Mouse (Mus musculus) cerebellum, postnatal 25 days (tissue): ENCODE results near the gene Elmsan1.
A peak's percentile ranks its signal among the peaks of the same experiment; 100 is the strongest.

Source experiments
- DNase-seq, 2 experiments: peaks; one replicate each; pipeline ENCODE4 v3.0.0; 2021; ENCODE audit warnings: mixed read lengths in 2 of 2

The Elmsan1 gene

DNA sequence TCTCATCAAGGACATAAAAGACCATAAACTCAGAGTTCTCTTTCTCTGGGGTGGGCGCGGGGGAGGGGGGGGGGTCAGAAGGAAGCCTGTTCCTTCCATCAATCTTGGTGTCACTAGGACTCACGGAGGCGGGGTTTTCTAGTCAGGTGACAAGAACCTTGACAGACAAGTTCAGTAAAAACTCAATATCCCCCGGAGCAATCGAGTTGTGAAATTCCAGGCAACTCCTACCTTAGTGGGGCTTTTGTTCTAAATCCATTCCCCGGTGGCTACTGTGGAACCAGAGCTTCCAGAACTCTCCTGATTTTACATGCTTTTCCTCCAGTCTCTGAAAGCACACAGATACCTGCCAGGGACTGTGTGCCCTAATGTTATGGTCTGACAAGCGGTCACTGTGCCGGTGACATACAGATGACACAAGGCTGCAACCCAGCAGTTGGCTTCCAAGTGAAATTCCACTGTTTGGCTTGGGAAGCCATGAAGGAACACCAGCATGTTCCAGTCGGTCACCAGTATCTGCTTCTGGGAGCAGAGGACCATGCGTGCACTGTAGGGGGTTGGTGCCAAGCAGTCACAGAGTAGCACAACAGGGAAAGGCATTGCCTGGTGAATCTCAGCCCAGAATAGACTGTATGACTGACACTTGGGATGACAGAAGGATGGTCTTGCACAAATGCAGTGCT is 2.8 kb downstream of the Elmsan1 start:
- DNase-seq, result no peak

DNA sequence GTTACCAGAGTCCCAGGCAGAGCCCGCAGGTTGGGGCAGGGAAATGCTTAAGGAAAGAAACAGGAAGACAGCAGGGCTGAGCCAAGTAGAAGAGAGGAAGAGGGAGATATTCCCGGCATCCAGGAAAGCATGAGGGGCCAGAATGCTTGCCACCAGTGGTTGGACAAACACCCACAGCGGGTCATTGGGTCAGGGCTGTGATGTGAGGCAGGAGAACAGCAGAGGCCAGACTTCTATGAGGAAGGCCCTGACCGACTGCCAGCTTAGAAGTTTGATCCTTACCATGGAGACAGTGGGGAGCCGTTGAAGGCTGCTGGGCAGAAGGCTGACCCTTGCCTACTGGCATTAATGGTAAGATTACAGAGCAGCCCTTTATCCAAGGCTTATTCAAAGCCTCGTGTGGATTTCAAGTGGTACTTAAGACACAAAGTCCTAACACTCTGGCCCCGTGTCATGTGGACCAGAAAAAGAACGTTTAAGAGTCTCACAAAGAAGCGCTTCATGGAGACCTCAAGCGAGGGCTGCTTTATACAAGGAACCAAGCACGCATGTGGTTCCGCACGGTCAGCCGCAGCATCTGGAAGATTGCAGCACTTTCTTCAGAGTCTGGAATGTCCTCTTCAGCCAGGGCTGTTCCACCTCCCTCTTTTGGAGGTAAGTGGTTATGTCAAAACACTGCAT is 4.0 kb downstream of the Elmsan1 start:
- DNase-seq, result no peak

DNA sequence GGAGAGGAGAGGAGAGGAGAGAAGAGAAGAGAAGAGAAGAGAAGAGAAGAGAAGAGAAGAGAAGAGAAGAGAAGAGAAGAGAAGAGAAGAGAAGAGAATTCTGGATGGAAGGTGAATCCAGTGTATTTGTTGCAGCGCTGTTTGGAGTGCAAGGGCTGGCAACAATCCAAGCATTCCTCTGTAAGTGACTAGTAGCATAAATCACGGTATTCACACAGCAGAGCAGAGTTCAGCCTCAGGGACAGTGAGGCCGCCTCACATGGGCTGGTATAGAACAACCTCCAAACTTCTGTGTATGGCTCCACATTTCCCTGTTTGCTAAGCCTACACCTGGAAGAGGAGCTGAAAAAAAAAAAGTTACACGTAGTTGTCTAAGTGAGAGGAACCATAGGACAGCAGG is 6.4 kb downstream of the Elmsan1 start:
- DNase-seq, result no peak

DNA sequence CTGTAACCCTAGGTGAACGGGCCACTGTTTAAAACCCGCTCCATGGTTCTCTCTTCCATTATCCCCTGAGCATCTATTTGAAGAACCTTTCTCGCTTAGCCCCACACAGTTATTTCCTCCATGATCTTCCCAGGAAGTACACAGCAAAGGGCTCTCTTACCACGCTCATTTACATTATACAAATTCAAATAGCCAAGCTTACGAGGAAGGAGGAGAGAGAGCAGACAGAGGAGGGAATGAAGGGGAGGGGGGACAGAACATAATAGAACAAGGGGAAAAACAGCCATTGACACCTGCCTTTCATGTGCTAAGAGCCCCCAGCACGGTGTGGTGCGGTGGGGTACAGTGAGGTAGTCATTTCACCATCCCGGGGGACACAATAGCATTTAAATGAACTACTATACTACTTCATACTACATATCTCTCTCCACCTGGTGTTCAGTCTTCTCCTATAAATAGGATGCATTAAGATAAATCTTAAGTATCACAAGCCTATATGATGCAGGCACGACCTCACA is 7.6 kb downstream of the Elmsan1 start:
- no peak for DNase-seq

DNA sequence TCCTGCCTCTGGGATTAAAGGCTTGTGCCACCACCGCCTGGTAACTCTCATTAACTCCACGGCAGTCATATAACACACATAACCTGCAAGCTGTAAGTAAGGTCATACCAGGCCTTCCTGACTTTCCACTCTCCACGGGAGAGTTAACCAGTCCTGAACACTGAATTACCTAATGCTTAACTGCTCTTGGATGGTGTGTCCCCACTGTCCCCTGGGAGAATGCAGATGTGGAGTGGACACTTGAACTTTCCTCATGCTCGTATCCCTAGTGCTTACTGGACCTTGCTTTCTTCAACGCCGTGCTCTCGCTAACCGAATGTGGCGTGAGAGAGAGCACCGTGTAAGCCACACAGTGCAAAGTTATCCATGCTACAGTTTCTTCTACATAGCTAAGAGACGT is 8.4 kb downstream of the Elmsan1 start:
- no peak for DNase-seq

DNA sequence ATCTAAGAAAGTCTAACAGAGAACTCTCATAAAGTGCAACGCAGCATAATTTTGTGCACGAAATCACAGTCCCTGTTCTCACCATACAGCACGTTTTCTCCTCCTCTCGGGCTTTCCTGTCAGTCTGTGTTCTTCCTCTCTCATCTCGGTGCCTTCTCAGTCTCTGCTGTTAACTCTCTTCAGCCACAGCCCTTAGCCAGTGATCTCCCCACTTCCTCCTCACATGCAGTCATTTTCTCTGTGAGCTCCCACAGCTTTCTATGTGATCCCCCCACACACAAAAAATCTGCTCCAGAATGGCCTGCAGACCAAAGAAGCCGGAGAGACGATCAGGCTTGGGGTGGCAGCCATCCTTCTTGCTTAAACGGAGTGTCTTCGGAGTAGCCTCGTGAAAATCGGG is 9.6 kb downstream of the Elmsan1 start:
- DNase-seq, result no peak

DNA sequence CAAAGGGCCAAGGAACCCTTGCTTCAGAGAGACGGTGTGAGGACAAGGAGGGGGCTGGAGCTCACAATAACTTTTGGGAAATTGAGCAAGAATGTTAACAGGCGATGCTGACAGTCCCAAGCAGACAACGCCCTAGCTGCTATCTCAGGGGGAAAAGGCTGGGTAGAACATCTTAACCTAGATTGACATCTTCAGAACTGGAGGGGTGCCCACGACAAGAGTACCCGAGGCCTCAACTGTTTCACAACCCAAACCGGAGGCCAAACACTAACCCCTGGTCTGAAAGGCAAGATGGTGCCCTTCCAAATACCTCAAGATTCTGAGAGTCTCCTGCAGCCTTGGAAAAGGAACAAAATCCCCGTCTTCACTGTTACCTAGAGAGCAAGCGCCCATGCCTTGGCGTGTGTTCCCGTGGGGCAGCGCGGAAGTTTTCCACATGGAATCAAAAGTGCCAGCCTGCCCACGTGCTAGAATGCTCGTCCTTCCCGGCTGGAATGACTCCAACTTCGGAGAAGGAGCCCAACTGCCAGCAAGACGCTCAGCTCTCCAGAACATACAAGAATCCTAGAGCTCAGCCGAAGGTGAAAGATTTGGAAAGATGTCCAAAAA is 11.4 kb downstream of the Elmsan1 start:
- peak in 1 of 2 experiments; percentile 23 for DNase-seq

DNA sequence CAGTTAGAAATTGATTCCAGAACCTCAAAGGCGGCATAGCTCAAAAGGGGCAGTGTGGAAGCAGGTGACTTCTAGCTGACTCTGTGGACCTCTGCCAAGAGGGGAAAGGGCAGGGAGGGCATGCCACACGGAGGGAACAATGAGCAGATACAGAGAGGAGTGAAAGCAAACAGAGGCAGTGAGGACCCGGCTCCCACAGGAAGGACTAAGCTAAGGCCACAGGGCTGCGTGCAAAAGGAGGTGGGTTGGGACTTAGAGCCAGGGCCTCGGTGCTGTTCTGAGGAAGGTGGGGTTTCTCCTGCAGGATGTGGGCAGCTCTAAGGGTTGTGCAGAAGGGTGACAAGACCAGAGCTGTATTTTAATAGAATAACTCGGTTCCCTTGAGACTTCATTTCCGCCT is 12.2 kb downstream of the Elmsan1 start:
- DNase-seq, result no peak

DNA sequence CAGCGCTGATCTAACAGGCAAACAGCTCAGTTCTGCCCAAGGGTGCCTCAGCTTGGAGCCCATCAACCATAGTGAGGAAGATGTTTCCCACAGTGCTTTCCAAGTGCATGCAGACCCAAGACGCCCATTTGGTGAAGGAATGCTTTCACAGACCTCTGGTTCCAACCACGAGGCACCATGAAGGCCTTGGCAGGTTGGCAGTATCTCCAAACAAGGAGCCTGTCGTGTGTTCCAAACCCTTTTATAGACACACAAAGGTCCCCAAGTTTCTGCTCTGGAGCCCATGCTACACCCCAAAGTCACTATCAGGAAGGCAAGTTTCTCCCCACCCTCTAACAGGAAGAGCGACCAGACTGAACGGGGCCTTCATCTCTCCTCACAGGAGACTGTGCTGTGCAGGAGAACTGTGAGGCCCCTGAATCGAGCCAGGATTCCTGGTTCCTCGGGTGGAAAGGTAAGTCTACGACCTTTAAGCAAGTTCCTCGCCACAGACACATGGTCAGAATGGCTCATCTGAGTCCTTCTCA is 13.0 kb downstream of the Elmsan1 start:
- no peak for DNase-seq

DNA sequence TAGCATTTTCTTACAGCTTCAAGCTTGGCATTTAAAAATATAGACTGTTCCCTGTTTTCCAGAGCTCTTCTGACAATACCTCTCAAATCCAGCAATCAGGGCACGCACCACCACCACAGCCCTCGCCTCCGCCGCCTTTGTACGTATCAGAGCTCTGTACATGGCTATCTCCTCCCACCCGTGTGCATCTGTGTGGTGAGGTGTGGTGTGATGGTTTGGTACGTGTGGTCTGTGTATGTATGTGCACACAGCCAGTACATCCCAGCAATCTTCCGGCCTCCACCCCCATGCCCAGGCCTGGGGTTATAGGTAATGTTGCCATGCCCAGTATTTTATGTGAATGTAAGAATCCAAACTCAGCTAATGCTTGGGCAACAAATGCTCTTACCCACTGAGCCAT is 14.0 kb downstream of the Elmsan1 start:
- no peak for DNase-seq

DNA sequence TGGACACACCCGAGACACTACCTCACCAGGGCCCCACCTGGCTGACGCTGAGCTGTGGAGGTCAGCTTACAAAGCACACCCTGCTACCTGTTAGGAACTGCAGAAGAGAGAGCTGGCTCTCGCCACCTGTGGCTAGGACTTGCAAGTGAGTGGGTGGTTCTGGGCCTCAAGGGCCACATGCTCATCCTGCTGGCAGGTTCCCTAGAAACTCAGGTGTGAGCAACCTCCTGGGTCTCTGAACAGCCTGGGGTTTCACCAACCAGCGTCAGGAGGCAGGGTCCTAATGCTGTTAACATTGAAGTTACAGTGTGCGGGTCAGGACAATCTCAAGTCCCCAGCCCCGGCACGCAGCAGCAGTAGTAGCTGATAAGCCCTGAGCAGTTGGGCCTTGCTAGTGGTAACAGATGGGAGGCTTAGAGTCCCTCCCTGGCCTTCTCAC is 14.9 kb downstream of the Elmsan1 start:
- no peak for DNase-seq

DNA sequence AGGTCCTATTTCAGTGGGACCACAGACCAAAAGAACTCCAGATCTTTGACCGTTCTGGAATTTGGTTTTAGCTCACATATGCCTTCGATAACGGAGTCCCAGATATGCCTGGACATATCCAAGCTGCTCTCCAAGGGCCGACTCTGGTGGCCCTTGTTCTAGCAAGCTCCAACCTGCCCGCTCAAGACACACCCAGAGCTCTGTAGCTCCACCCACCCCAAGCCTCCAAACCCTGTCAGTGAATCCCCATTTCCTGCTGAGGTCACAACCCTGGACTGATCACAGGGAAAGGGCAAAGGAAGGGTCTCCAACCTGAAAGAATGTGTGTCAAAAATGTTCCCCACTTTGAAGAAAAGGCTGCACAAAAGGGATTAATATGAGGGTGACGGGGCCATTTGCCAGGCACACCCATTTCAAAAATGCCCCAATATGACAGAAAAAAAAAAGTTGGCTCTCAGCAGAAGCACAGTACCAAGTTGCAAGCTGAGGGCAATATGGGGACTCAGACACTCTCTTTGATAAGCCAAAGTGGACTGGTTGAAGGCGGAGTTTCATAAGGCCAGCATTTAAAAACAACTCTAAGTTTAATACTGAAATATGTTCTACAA is 15.4 kb downstream of the Elmsan1 start:
- no peak for DNase-seq

DNA sequence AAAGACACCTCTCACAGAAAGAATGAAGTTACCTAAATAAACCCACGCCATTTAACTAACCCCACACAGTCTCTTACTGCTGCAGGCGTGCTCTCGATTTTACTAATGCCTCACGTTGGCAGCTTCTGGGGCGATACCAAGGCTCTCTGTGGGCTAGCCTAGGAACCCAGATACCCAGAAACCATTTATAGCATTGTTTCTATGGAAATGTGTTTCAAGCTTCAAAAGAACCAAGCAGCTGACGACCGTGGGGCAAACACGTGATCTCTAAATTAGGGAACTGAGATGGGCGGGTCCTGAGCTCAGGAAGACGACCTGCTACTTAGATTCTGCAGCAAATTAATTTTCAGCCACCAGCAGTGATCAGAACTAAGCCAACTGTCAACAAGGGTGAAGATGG is 16.1 kb downstream of the Elmsan1 start:
- DNase-seq, result no peak

DNA sequence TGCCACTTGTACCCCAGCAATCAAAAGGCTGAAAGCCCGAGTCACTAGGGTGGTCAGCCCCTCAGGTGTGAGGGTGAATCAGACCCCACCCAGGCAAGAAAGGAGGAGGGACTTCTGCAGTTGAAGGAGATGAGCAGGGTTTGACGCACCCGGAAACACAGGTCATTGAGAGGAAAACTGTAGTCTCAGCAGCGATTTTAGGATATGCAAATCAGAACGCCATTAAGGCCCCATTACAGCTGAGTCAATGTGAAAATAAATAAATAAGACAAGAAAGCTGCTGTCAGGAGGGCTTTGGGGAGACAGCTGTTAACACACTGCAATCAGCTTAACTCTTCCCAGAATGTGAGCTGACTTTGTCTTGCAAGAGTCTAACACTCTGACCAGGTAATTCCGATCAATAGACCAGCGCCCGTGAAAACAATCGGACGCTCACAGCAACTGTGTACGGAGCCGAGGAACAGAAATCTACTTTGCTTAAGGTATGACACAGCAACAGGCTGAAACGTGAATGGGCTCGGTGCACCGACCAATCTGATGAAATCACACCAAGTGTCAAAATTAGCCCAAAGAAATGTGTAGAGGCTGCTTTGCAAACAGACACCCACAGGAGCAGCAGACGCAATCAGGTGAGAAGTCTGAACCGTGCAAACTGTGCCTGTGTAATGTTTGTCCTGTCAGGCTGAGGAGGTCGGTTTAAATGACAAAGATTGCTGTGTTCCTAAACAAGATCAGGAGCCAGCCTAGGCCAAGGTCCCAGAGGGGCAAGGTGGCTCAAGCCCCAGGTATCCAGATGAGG is 16.8 kb downstream of the Elmsan1 start:
- DNase-seq, result no peak

DNA sequence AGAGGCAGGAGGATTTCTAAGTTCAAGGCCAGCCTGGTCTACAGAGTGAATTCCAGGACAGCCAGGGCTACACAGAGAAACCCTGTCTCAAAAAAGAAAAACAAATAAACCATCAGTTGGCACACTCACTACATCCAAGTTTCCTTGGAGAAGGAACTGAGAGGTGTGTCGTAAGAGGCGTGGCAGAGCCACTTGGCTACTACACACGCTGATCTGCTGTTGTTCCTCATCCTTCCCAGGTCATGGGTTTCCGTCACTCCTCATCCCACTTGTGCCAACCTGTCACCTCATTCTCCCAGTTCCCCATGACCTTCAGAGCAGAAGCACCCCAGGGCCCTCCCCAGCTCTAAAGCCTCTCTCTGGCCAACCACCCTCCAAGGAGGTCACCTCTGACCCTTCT is 17.5 kb downstream of the Elmsan1 start:
- DNase-seq, result no peak

DNA sequence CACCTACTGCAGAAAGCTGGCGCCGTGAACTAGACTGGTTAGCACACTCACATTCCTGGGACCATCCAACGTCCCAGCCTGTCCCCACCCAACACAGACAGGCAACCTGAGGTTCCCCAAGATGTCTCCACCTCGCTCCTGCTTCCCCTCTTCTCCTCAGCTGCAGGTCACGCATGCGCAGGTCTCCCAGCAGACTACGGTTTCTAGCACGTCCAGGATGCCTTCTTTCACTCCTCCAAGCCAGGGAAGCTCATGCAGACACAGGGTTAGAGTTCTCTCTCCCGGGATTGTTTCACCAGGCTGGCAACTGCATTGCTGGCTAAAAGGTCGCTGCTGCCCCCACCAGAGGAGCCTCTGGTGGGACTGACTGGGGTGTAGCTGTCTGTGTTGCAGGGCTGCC is 19.8 kb downstream of the Elmsan1 start:
- no peak for DNase-seq

DNA sequence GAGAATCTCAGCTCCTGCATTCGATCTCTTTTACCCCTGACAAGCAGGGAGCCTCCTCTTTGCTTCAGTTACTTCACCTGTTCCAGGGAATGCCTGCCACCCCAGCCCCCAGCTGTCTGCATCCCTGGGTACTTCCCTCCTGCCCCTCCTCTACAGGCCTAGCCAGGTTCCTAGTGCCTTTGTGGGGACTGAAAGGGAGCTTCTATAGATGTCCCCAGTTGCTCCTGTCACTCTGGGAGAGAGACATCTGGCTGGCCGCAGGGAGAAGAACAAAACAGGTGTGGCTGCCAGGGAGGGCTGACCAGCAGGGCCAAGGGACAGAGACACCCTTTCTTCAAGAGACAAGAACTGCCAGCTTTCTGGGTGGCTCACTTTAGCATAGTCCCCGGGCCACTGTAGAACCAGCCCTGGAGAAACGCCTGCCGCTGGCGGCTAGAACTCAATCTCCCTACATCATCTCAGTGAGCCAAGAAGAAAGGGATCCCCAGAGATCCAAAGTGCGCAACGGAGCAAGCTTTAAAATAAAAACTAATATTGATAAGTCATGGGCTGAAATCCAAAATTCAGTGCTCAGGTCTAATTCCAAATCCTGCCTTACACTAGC is 20.5 kb downstream of the Elmsan1 start:
- no peak for DNase-seq

DNA sequence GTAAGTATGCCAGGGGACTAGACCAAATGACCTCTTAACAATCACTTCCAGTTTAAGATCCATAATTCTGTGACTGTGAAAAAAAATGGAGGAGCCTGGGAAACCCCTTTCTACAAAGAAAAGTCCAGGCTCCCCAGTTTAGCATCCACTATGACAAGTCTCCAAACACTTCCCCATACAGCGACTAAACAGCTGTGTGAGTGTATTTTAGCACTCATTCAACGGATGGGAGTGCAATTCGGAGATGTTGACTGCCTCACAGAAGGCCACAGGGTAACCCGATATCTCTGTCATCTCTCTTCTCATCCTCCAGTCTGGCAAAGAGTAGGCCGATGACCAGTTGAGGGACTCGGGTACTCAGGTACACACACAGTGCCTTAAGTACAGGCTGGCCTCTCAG is 23.5 kb downstream of the Elmsan1 start:
- DNase-seq, result no peak

DNA sequence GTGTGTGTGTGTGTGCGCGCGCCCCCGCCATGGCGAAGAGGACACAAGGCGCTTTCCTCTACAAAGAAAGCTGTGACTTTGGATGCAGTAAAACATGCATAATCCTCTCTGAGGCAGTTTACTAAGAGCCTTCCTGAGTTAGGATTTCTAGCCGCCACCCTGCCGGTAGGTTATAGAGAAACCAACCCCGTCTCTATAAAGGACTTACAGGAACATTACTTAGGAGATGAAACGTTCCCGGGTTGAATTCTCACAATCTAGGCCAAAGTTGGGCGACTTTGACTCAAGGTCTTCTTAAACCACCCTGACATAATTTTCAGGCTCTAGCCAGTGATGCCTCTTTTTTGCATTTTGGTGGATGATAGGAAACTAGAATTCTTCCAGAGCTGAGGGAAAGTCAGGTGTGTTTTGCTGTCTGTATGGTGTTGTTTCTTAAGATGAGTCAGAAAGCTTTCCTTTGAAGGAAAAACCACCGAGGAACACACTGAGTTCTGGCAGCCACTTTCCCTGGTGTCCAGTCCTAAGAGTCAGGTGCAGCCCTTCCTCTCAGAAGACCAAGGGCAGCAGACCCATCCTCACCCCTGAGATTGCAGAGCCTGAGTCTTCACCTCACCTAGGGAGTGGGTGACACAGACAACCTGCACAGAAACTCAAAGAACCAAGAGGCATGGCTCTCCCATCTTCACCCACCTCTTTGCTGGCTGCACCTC is 24.1 kb downstream of the Elmsan1 start:
- no peak for DNase-seq

DNA sequence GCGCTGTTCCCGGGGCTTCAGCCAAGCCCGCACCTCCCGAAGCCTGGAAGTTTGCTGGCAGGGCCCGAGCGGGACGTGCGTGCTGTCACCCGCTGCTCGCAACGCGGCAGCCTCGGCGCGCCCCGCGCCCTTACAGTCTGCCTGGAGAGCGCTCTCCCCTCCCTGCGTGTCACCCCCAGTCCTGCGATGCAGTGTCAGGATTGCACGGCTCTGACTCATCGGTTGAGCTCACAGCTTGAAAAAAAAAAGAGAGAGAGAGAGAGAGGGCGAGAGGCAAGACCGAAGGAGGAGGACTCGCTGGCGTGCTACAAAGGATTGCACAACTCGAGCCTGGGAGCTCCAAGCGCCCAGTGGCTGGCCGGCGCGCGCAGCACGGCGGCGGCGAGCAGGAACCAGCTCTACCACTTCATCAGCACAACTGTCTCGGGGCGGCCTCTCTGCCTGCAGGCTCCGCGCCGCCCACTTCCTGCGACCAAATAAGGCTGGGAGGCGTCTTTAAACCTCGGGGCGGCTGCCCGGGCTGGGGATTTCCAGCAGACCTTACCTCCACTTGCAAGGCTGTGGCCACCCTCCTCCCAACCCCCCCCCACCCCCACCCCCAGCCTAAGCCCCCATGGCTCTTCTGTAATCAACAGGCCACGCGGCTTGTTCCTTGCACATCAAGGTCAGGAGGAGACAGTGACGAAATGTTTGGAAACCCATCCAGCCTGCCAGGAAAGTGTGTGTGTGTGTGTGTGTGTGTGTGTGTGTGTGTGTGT is 24.9 kb downstream of the Elmsan1 start:
- DNase-seq, result peak; percentile 88 to 91
